Mouse (Mus musculus): ENCODE measurements around the gene Fam169a.

Fam169a gene

GRCm38 (mm10) chr13:97066649-97067550 lies at the start of gene Fam169a:
Fam169a (plus strand) TSS chr13:97067286.
- DNase-seq (ENCODE audit: low spot score): no peak

GRCm38 (mm10) chr13:97017711-97018110 lies 49.4 kb upstream of the Fam169a start:
- no peak for DNase-seq (ENCODE audit: low spot score)

- DNase-seq (ENCODE audit: low spot score): no peak
Measured at GRCm38 (mm10) chr13:97020122-97020521, 47.0 kb upstream of the Fam169a start.

GRCm38 (mm10) chr13:97021906-97022305 lies 45.2 kb upstream of the Fam169a start:
- DNase-seq (ENCODE audit: low spot score): no peak

- no peak for DNase-seq (ENCODE audit: low spot score)
Measured at GRCm38 (mm10) chr13:97030075-97030474, 37.0 kb upstream of the Fam169a start.

GRCm38 (mm10) chr13:97034262-97034661 lies 32.8 kb upstream of the Fam169a start, which contains the start of gene 1700029F12Rik:
1700029F12Rik (minus strand) TSS chr13:97034362.
- DNase-seq (ENCODE audit: low spot score): no peak

GRCm38 (mm10) chr13:97051158-97051557 lies 15.9 kb upstream of the Fam169a start:
- DNase-seq (ENCODE audit: low spot score): no peak

GRCm38 (mm10) chr13:97052667-97053066 lies 14.4 kb upstream of the Fam169a start:
- peak; percentile 70 for DNase-seq (ENCODE audit: low spot score)

- peak; percentile 78 for DNase-seq (ENCODE audit: low spot score)
Measured at GRCm38 (mm10) chr13:97053844-97054243, 13.2 kb upstream of the Fam169a start.

- no peak for DNase-seq (ENCODE audit: low spot score)
Measured at GRCm38 (mm10) chr13:97057817-97058216, 9.3 kb upstream of the Fam169a start.

GRCm38 (mm10) chr13:97059746-97060145 lies 7.3 kb upstream of the Fam169a start:
- no peak for DNase-seq (ENCODE audit: low spot score)

- DNase-seq (ENCODE audit: low spot score): no peak
Measured at GRCm38 (mm10) chr13:97060331-97060730, 6.8 kb upstream of the Fam169a start.

- no peak for DNase-seq (ENCODE audit: low spot score)
Measured at GRCm38 (mm10) chr13:97062151-97062550, 4.9 kb upstream of the Fam169a start.

GRCm38 (mm10) chr13:97063431-97063830 lies 3.7 kb upstream of the Fam169a start:
- no peak for DNase-seq (ENCODE audit: low spot score)

GRCm38 (mm10) chr13:97064413-97064812 lies 2.7 kb upstream of the Fam169a start:
- DNase-seq (ENCODE audit: low spot score): no peak

- DNase-seq (ENCODE audit: low spot score): peak; percentile 20
Measured at GRCm38 (mm10) chr13:97064844-97065621, 2.1 kb upstream of the Fam169a start.

- no peak for DNase-seq (ENCODE audit: low spot score)
Measured at GRCm38 (mm10) chr13:97067691-97068090, 605 bp downstream of the Fam169a start.

GRCm38 (mm10) chr13:97068151-97068550 lies 1.1 kb downstream of the Fam169a start:
- DNase-seq (ENCODE audit: low spot score): no peak

GRCm38 (mm10) chr13:97070931-97071625 lies 4.0 kb downstream of the Fam169a start:
- DNase-seq (ENCODE audit: low spot score): no peak

- no peak for DNase-seq (ENCODE audit: low spot score)
Measured at GRCm38 (mm10) chr13:97071626-97072241, 4.6 kb downstream of the Fam169a start.

- DNase-seq (ENCODE audit: low spot score): no peak
Measured at GRCm38 (mm10) chr13:97073497-97073896, 6.4 kb downstream of the Fam169a start.

- no peak for DNase-seq (ENCODE audit: low spot score)
Measured at GRCm38 (mm10) chr13:97077556-97077955, 10.5 kb downstream of the Fam169a start.

Measured in urinary bladder, postnatal 14 days (tissue).